Mouse (Mus musculus) MEL (cell line): ENCODE measurements around the gene Kcna5. TPM values are rescaled to one million over a fixed set of nuclear protein-coding genes. Genes with fewer than 3 reads are reported as not detected.

Source experiments
- DNase-seq: peaks from one replicate; pipeline ENCODE4 v3.0.0; 2011; ENCODE audit warnings: low read depth, low spot score
- H3K27ac ChIP-seq: 2 replicates; pipeline ENCODE4 v1.5.1; 2012; ENCODE audit warnings: low read depth, mild to moderate bottlenecking, control low read depth, low read length, moderate library complexity; ENCODE audit not compliant: control insufficient read depth
- H3K27me3 ChIP-seq, 2 experiments: fragments of 150-350 bp in 1 of 2; sonication (generic) in 1 of 2; 2 replicates each; pipeline ENCODE4 v1.6.1; 2012; ENCODE audit warnings: low read length in 2 of 2, mild to moderate bottlenecking in 2 of 2, improper control_type of control experiment in 1 of 2, moderate library complexity in 1 of 2; ENCODE audit not compliant: insufficient read depth in 2 of 2, control insufficient read depth in 1 of 2
- H3K36me3 ChIP-seq, 2 experiments: 2 replicates each; pipeline ENCODE4 v1.6.1; 2012 to 2014; ENCODE audit warnings: low read length in 2 of 2, improper control_type of control experiment in 1 of 2, inconsistent platforms in 1 of 2, mild to moderate bottlenecking in 1 of 2; ENCODE audit not compliant: insufficient read depth in 2 of 2, control insufficient read depth in 1 of 2
- H3K4me1 ChIP-seq, 2 experiments: fragments of 150-350 bp in 1 of 2; sonication (generic) in 1 of 2; 2 replicates each; pipeline ENCODE4 v1.6.1; 2012; ENCODE audit warnings: low read length in 2 of 2, improper control_type of control experiment in 1 of 2, mild to moderate bottlenecking in 1 of 2; ENCODE audit not compliant: insufficient read depth in 2 of 2, control insufficient read depth in 1 of 2
- H3K4me3 ChIP-seq, 2 experiments: fragments of 150-350 bp in 1 of 2; sonication (generic) in 1 of 2; 2 replicates each; pipeline ENCODE4 v1.5.1; 2012; ENCODE audit warnings: low read depth in 2 of 2, low read length in 2 of 2, mild to moderate bottlenecking in 2 of 2, moderate library complexity in 2 of 2, control low read depth in 1 of 2, improper control_type of control experiment in 1 of 2; ENCODE audit not compliant: control insufficient read depth in 1 of 2, insufficient read depth in 1 of 2
- H3K79me2 ChIP-seq: 2 replicates; pipeline ENCODE4 v1.6.1; 2012; ENCODE audit warnings: mild to moderate bottlenecking, low read length, moderate library complexity; ENCODE audit not compliant: control insufficient read depth, poor library complexity, insufficient read depth
- H3K9ac ChIP-seq: 2 replicates; pipeline ENCODE4 v1.6.1; 2012; ENCODE audit warnings: low read depth, mild to moderate bottlenecking, control low read depth, low read length, moderate library complexity; ENCODE audit not compliant: control insufficient read depth, poor library complexity, severe bottlenecking
- H3K9me3 ChIP-seq: fragments of 150-350 bp; sonication (generic); replicated peaks from 2 replicates; pipeline ENCODE4 v1.6.1; 2012; ENCODE audit warnings: mild to moderate bottlenecking, low read length, improper control_type of control experiment, moderate library complexity; ENCODE audit not compliant: insufficient read depth
- BHLHE40 ChIP-seq: IDR thresholded peaks from 2 replicates; pipeline ENCODE4 v1.6.1; 2012; ENCODE audit warnings: low read depth, mild to moderate bottlenecking, inconsistent platforms, low read length, improper control_type of control experiment, borderline replicate concordance
- CHD1 ChIP-seq: IDR thresholded peaks from 2 replicates; pipeline ENCODE4 v1.6.1; 2012; ENCODE audit warnings: low read depth, mild to moderate bottlenecking, inconsistent platforms, low read length, improper control_type of control experiment
- CTCF ChIP-seq, 3 experiments: IDR thresholded peaks in 2 of 3; conservative IDR thresholded peaks in 1 of 3; 2 replicates each; pipeline ENCODE4 v1.5.1; 2011 to 2012; ENCODE audit warnings: low read length in 3 of 3, low read depth in 2 of 3, mild to moderate bottlenecking in 2 of 3, improper control_type of control experiment in 1 of 3, inconsistent platforms in 1 of 3, mixed read lengths in 1 of 3, moderate library complexity in 1 of 3; ENCODE audit not compliant: control insufficient read depth in 1 of 3, insufficient read depth in 1 of 3, poor library complexity in 1 of 3, severe bottlenecking in 1 of 3
- ELF1 ChIP-seq: IDR thresholded peaks from 2 replicates; pipeline ENCODE4 v1.6.1; 2014; ENCODE audit warnings: low read depth, mild to moderate bottlenecking, inconsistent platforms, low read length, improper control_type of control experiment, moderate library complexity
- EP300 ChIP-seq, 2 experiments: IDR thresholded peaks; 2 replicates each; pipeline ENCODE4 v1.6.1; 2011; ENCODE audit warnings: improper control_type of control experiment in 2 of 2, low read length in 2 of 2, low read depth in 1 of 2, mild to moderate bottlenecking in 1 of 2
- ETS1 ChIP-seq: IDR thresholded peaks from 2 replicates; pipeline ENCODE4 v1.6.1; 2012; ENCODE audit warnings: low read depth, mild to moderate bottlenecking, inconsistent platforms, low read length, improper control_type of control experiment, moderate library complexity
- GABPA ChIP-seq: IDR thresholded peaks from 2 replicates; pipeline ENCODE4 v1.6.1; 2012; ENCODE audit warnings: low read depth, mild to moderate bottlenecking, inconsistent platforms, low read length, improper control_type of control experiment, moderate library complexity
- GATA1 ChIP-seq: IDR thresholded peaks from 2 replicates; pipeline ENCODE4 v1.6.1; 2011; ENCODE audit warnings: low read depth, low read length, improper control_type of control experiment
- HCFC1 ChIP-seq: IDR thresholded peaks from 2 replicates; pipeline ENCODE4 v1.6.1; 2012; ENCODE audit warnings: low read depth, mild to moderate bottlenecking, inconsistent platforms, low read length, improper control_type of control experiment, moderate library complexity
- JUND ChIP-seq: IDR thresholded peaks from 2 replicates; pipeline ENCODE4 v1.6.1; 2011; ENCODE audit warnings: low read depth, mild to moderate bottlenecking, improper control_type of control experiment, low read length
- KAT2A ChIP-seq: conservative IDR thresholded peaks from 2 replicates; pipeline ENCODE4 v1.6.1; 2012; ENCODE audit warnings: low read depth, low read length, improper control_type of control experiment, inconsistent platforms
- MAFK ChIP-seq: IDR thresholded peaks from 2 replicates; pipeline ENCODE4 v1.6.1; 2011; ENCODE audit warnings: low read depth, mild to moderate bottlenecking, low read length, improper control_type of control experiment, borderline replicate concordance
- MAX ChIP-seq: IDR thresholded peaks from 2 replicates; pipeline ENCODE4 v1.6.1; 2011; ENCODE audit warnings: low read length, improper control_type of control experiment
- MYC ChIP-seq: IDR thresholded peaks from 2 replicates; pipeline ENCODE4 v1.6.1; 2011; ENCODE audit warnings: low read depth, mild to moderate bottlenecking, low read length, improper control_type of control experiment, moderate library complexity
- NRF1 ChIP-seq: IDR thresholded peaks from 2 replicates; pipeline ENCODE4 v1.6.1; 2014; ENCODE audit warnings: low read depth, mild to moderate bottlenecking, inconsistent platforms, low read length, improper control_type of control experiment, moderate library complexity; ENCODE audit not compliant: poor library complexity, insufficient read depth, severe bottlenecking
- POLR2A ChIP-seq, 2 experiments: IDR thresholded peaks; 2 replicates each; pipeline ENCODE4 v1.6.1; 2011 to 2012; ENCODE audit warnings: low read length in 2 of 2, mild to moderate bottlenecking in 2 of 2, control low read depth in 1 of 2, improper control_type of control experiment in 1 of 2, low read depth in 1 of 2, moderate library complexity in 1 of 2; ENCODE audit not compliant: control insufficient read depth in 1 of 2, insufficient read depth in 1 of 2, poor library complexity in 1 of 2
- POLR2AphosphoS2 ChIP-seq: IDR thresholded peaks from 2 replicates; pipeline ENCODE4 v1.6.1; 2011; ENCODE audit warnings: low read length, improper control_type of control experiment
- POLR2AphosphoS5 ChIP-seq: IDR thresholded peaks from 2 replicates; pipeline ENCODE4 v1.6.1; 2012; ENCODE audit warnings: low read depth, borderline replicate concordance, mild to moderate bottlenecking, inconsistent platforms, low read length, moderate library complexity, mixed read lengths
- RCOR1 ChIP-seq: IDR thresholded peaks from 2 replicates; pipeline ENCODE4 v1.6.1; 2012; ENCODE audit warnings: low read depth, mild to moderate bottlenecking, inconsistent platforms, low read length, improper control_type of control experiment
- TAL1 ChIP-seq: IDR thresholded peaks from 2 replicates; pipeline ENCODE4 v1.6.1; 2012; ENCODE audit warnings: mild to moderate bottlenecking, inconsistent platforms, low read length, moderate library complexity, mixed read lengths
- TBP ChIP-seq: IDR thresholded peaks from 2 replicates; pipeline ENCODE4 v1.8.0; 2011; ENCODE audit warnings: low read depth, low read length, improper control_type of control experiment
- UBTF ChIP-seq: IDR thresholded peaks from 2 replicates; pipeline ENCODE4 v1.6.1; 2012; ENCODE audit warnings: low read depth, mild to moderate bottlenecking, inconsistent platforms, low read length, improper control_type of control experiment, moderate library complexity, borderline replicate concordance; ENCODE audit not compliant: insufficient read depth
- USF2 ChIP-seq, 2 experiments: IDR thresholded peaks; 2 replicates each; pipeline ENCODE4 v1.6.1; 2011 to 2012; ENCODE audit warnings: improper control_type of control experiment in 2 of 2, low read length in 2 of 2, borderline replicate concordance in 1 of 2, inconsistent platforms in 1 of 2, low read depth in 1 of 2, mild to moderate bottlenecking in 1 of 2; ENCODE audit not compliant: insufficient read depth in 1 of 2
- ZC3H11A ChIP-seq: IDR thresholded peaks from 2 replicates; pipeline ENCODE4 v1.6.1; 2012; ENCODE audit warnings: low read depth, mild to moderate bottlenecking, inconsistent platforms, low read length, improper control_type of control experiment
- ZMIZ1 ChIP-seq: IDR thresholded peaks from 2 replicates; pipeline ENCODE4 v1.6.1; 2012; ENCODE audit warnings: low read depth, mild to moderate bottlenecking, inconsistent platforms, low read length, improper control_type of control experiment, moderate library complexity
- ZNF384 ChIP-seq: IDR thresholded peaks from 2 replicates; pipeline ENCODE4 v1.6.1; 2012; ENCODE audit warnings: low read depth, mild to moderate bottlenecking, inconsistent platforms, low read length, improper control_type of control experiment
- polyA plus RNA-seq, 2 experiments: library from polyadenylated mRNA; stranded (reverse) in 1 of 2; unstranded in 1 of 2; fragments of >175 nt in 1 of 2; fragments of >200 nt in 1 of 2; gene quantifications; 2 replicates each; pipeline versions ENCODE4 v1.2.1 to v1.2.4; 2012; ENCODE audit warnings: low replicate concordance in 2 of 2, low read depth in 1 of 2; ENCODE audit not compliant: insufficient read length in 2 of 2, insufficient read depth in 1 of 2, missing spikeins in 1 of 2
- total RNA-seq: library from RNA; depleted of rRNA; stranded (reverse); fragments of 300-350 nt; gene quantifications from 2 replicates; pipeline ENCODE4 v1.2.3, GENCODE M21; 2012

Kcna5 gene
- total and polyA plus RNA-seq, 3 experiments = not detected

DNA sequence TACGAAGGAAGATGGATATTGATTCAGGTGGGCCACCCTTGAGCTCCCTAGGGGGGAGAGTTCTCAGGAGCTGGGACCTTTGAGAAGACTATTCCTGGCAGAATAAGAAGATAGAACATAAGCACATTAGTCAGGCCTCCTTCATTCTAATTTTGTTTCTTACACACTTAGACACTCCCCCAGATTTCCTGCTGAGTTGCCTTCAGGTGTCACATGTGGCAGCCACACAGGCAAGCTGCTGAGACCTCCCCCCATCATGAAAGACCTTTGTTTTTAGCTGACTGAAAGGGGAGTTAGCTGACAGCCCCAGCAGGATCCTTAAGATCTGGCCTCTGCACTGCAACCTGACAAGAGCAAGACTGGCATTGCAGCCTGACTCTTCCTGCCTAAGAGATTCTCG is 2.3 kb upstream of the Kcna5 start:
- Histone ChIP-seq H3K9me3 (no peaks in the 10 kb centered on the region), H3K79me2 (no peaks in the 10 kb centered on the region), H3K36me3 (no peaks in the 10 kb centered on the region), H3K4me3 (no peak overlapping the region), H3K9ac (no peak overlapping the region), H3K27me3 (no peaks in the 10 kb centered on the region), H3K4me1 (no peaks in the 10 kb centered on the region), H3K27ac (no peak overlapping the region)
- no peak for DNase-seq
- TF ChIP-seq TBP (no peak), ZNF384 (no peak), KAT2A (no peak), POLR2A (IDR thresholded peaks at IDR 0.05; ENCODE audit: control insufficient read depth in 1 of 2, insufficient read depth in 1 of 2, low read depth in 1 of 2, low read length in 2 of 2, poor library complexity in 1 of 2) (no peak), EP300 (IDR thresholded peaks at IDR 0.05; ENCODE audit: low read depth in 1 of 2, low read length in 2 of 2) (no peak), NRF1 (no peak), MYC (no peak), CTCF (IDR thresholded peaks at IDR 0.05 in 2 of 3, conservative IDR thresholded peaks at IDR 0.05 in 1 of 3; ENCODE audit: control insufficient read depth in 1 of 3, insufficient read depth in 1 of 3, low read depth in 2 of 3, low read length in 3 of 3, poor library complexity in 1 of 3, severe bottlenecking in 1 of 3) (no peak), MAX (no peak), BHLHE40 (no peak), JUND (no peak)

DNA sequence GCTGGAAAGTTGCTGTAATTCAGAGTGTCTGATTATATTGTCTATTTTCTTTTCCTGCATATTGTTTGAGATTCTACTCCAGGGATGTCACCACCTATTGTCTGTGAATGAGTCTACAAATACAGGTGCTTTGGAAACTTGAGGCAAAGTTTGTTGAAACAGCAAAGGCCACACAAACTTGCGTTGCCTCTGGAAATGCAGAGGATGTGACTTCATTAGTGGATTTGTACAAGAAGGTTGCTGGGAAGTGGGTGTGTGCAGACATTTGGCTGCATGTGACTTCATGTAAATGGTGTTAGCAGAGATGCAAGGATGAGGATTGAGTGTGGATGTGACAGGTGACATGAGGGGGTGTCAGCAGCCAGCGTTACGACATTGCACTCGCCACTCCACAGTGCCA is 1.7 kb upstream of the Kcna5 start:
- no peak overlapping the region for H3K9ac ChIP-seq
- no peaks in the 10 kb centered on the region for H3K4me1 ChIP-seq
- H3K36me3 ChIP-seq = no peaks in the 10 kb centered on the region
- no peaks in the 10 kb centered on the region for H3K79me2 ChIP-seq
- no peaks in the 10 kb centered on the region for H3K27me3 ChIP-seq
- H3K27ac ChIP-seq = no peak overlapping the region
- no peak for TF ChIP-seq USF2 (IDR thresholded peaks at IDR 0.05; ENCODE audit: borderline replicate concordance in 1 of 2, insufficient read depth in 1 of 2, low read depth in 1 of 2, low read length in 2 of 2)
- no peak for TF ChIP-seq ZMIZ1
- no peak for TF ChIP-seq GABPA
- no peak for TF ChIP-seq MYC
- no peak for TF ChIP-seq KAT2A
- no peak for TF ChIP-seq POLR2AphosphoS2
- no peak for TF ChIP-seq ELF1
- TF ChIP-seq UBTF = no peak
- TF ChIP-seq HCFC1 = no peak
- TF ChIP-seq CTCF (IDR thresholded peaks at IDR 0.05 in 2 of 3, conservative IDR thresholded peaks at IDR 0.05 in 1 of 3; ENCODE audit: control insufficient read depth in 1 of 3, insufficient read depth in 1 of 3, low read depth in 2 of 3, low read length in 3 of 3, poor library complexity in 1 of 3, severe bottlenecking in 1 of 3) = no peak
- no peak for TF ChIP-seq POLR2AphosphoS5
- TF ChIP-seq RCOR1 = no peak
- no peak for TF ChIP-seq CHD1
- TF ChIP-seq ETS1 = no peak
- no peak for TF ChIP-seq GATA1
- no peak for TF ChIP-seq MAFK
- no peak for TF ChIP-seq TAL1
- no peak for TF ChIP-seq ZC3H11A
- no peak for TF ChIP-seq EP300 (IDR thresholded peaks at IDR 0.05; ENCODE audit: low read depth in 1 of 2, low read length in 2 of 2)
- no peak for TF ChIP-seq BHLHE40
- H3K4me3 ChIP-seq = no peak overlapping the region
- no peak for DNase-seq
- no peaks in the 10 kb centered on the region for H3K9me3 ChIP-seq
